Mouse (Mus musculus) neural tube, embryonic 12.5 days (tissue): ENCODE results near the gene Aadacl3. TPM values are rescaled to one million over a fixed set of nuclear protein-coding genes. Genes with fewer than 3 reads are reported as not detected.
A peak's percentile ranks its signal among the peaks of the same experiment; 100 is the strongest.

ENCODE experiments used
- ATAC-seq: fragments of 200-750 bp; cut with Nextera tagmentation; 2 replicates; pipeline ENCODE4 v1.8.0; 2017; ENCODE audit warnings: low read depth, mild to moderate bottlenecking, moderate TSS enrichment, moderate library complexity; ENCODE audit not compliant: low FRiP score
- H3K27ac ChIP-seq: fragments of 300-500 bp; sonication (generic); 2 replicates; pipeline ENCODE4 v1.5.1; 2016
- H3K27me3 ChIP-seq: fragments of 300-500 bp; sonication (generic); replicated peaks from 2 replicates; pipeline ENCODE4 v1.6.1; 2016; ENCODE audit warnings: mild to moderate bottlenecking
- H3K36me3 ChIP-seq: fragments of 300-500 bp; sonication (generic); 2 replicates; pipeline ENCODE4 v1.6.1; 2016; ENCODE audit warnings: mild to moderate bottlenecking
- H3K4me1 ChIP-seq: fragments of 300-500 bp; sonication (generic); 2 replicates; pipeline ENCODE4 v1.6.1; 2016
- H3K4me2 ChIP-seq: fragments of 300-500 bp; sonication (generic); replicated peaks from 2 replicates; pipeline ENCODE4 v1.6.1; 2016; ENCODE audit warnings: mild to moderate bottlenecking
- H3K4me3 ChIP-seq: fragments of 300-500 bp; sonication (generic); 2 replicates; pipeline ENCODE4 v1.5.1; 2016
- H3K9ac ChIP-seq: fragments of 300-500 bp; sonication (generic); 2 replicates; pipeline ENCODE4 v1.6.1; 2016; ENCODE audit warnings: mild to moderate bottlenecking
- H3K9me3 ChIP-seq: fragments of 300-500 bp; sonication (generic); 2 replicates; pipeline ENCODE4 v1.6.1; 2016; ENCODE audit warnings: mild to moderate bottlenecking
- WGBS: fragments of 180-500 bp; shearing (Covaris S2); methylation state at CpG from one replicate; pipeline ENCODE4 v1.1.7; 2016; 5-methylcytosine and 5-hydroxymethylcytosine counted together
- polyA plus RNA-seq: library from polyadenylated mRNA; unstranded; fragments of >200 nt; fragmentation: Nextera tagmentation; extraction: Ambion mirVana; gene quantifications from 2 replicates; pipeline ENCODE4 v1.2.1, GENCODE M21; 2016

Gene Aadacl3
- polyA plus RNA-seq, 1 experiment from 2014 or later = not detected

DNA sequence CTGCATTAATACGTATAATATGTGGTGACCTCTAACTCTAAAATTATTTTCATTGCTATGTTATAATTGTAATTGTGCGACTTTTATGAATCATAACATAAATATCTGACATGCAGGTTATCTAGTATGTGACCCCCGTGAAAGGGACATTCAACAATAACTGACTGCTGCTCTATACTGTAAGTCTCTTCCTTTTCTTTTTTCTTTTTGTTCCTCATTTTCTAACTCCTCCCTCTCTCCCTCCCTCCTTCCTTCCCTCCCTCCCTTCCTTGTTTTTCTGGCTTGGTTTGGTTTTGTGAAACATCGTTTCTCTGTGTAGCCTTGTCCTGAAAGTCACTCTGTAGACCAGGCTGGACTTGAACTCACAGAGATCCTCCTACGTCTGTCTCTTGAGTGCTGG, 39.0 kb downstream of the Aadacl3 start:
- H3K9ac ChIP-seq = no peak overlapping the region
- 79% methylated on average over 5 of the region's 5 CpGs for WGBS
- H3K4me3 ChIP-seq = no peak overlapping the region
- no peak for ATAC-seq
- H3K36me3 ChIP-seq = no peaks in the 10 kb centered on the region
- no peaks in the 10 kb centered on the region for H3K27me3 ChIP-seq
- H3K9me3 ChIP-seq = 0 out of 2 replicates have a peak, but pooled peaks cover 2% of the 10 kb centered on the region
- no peak overlapping the region for H3K4me2 ChIP-seq
- H3K4me1 ChIP-seq = no peaks in the 10 kb centered on the region
- H3K27ac ChIP-seq = no peak overlapping the region

DNA sequence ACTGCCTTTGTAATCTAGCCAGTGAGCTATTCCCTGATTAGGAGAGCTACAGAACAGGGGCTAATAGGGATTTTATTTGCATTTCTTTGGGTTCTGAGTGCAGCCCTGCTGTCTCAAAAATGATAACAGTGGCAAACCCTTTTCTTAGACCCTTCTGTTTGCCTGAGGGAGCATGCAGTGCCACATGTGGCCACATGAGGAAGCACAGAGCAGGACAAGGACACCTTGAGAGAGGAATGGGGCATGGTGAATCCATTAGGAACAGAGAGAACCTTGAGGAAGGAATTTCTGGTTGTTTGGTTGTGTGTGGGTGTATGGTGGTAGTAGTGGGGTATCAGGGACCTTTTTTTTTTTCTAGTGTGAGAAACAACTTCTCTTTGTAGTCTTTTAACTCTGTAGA, 42.9 kb downstream of the Aadacl3 start:
- no peak overlapping the region for H3K27ac ChIP-seq
- ATAC-seq = no peak
- no peaks in the 10 kb centered on the region for H3K27me3 ChIP-seq
- H3K4me2 ChIP-seq = no peak overlapping the region
- peaks cover 6% of the 10 kb centered on the region; the same call in 1 of the 2 replicates for H3K9me3 ChIP-seq
- H3K9ac ChIP-seq = no peak overlapping the region
- H3K36me3 ChIP-seq = no peaks in the 10 kb centered on the region
- no peaks in the 10 kb centered on the region for H3K4me1 ChIP-seq
- no peak overlapping the region for H3K4me3 ChIP-seq

DNA sequence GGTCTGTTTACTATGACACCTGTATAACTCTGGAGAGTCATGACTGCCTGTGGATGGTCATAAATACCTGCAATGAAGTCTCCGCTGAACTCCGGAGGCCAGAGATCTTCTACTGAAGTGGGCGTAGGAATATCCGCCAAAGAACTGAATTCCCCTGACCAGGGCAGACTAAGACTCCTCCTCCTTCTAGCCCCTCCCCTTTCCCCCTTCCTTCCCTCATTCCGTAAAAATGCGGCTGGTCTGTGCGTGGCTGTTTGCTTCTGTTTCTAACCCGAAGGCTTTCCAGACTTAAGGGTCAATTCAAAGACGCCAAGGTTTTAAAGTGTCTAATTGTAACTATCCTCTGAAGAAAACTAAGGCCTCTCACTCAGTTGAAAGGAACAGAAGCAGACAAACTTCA, 55.3 kb downstream of the Aadacl3 start, which contains the start of gene Pramef12:
Pramef12 (minus strand) TSS at position 175 of the 400 bp plus-strand sequence.
- Histone ChIP-seq H3K27me3 (no peaks in the 10 kb centered on the region), H3K9me3 (peaks cover 8% of the 10 kb centered on the region; the same call in 1 of the 2 replicates), H3K36me3 (no peaks in the 10 kb centered on the region), H3K4me3 (no peak within 1 kb of the TSS), H3K4me1 (no peaks in the 10 kb centered on the region), H3K4me2 (no peak within 1 kb of the TSS), H3K27ac (no peak within 1 kb of the TSS), H3K9ac (no peak within 1 kb of the TSS)
- ATAC-seq = no peak
- 81% methylated on average over 9 of the region's 9 CpGs for WGBS

DNA sequence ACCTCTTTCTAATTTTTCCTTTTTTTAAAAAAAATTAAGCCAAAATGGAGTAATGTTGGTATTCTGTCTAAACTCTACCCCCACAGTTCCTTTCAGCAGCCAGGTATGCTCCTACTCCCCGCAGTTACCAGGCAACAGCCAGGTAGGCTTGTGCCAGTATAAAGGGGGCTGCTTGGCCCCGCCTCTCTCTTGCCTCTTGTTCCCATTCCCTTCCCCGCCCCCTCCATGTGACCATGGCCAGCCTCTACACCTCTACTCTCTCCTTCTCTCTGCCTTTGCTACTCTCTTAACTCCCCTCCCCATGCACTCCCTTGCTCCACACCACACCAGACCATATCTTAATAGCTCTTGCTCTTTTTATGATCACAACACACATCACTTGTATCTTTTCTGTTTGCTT, 57.3 kb downstream of the Aadacl3 start:
- ATAC-seq = no peak
- H3K9me3 ChIP-seq = peaks cover 6% of the 10 kb centered on the region; the same call in 1 of the 2 replicates
- H3K36me3 ChIP-seq = no peaks in the 10 kb centered on the region
- no peak overlapping the region for H3K4me3 ChIP-seq
- WGBS = 53% methylated on average over 3 of the region's 3 CpGs
- H3K4me1 ChIP-seq = no peaks in the 10 kb centered on the region
- H3K4me2 ChIP-seq = no peak overlapping the region
- H3K27me3 ChIP-seq = no peaks in the 10 kb centered on the region
- no peak overlapping the region for H3K27ac ChIP-seq
- H3K9ac ChIP-seq = no peak overlapping the region

DNA sequence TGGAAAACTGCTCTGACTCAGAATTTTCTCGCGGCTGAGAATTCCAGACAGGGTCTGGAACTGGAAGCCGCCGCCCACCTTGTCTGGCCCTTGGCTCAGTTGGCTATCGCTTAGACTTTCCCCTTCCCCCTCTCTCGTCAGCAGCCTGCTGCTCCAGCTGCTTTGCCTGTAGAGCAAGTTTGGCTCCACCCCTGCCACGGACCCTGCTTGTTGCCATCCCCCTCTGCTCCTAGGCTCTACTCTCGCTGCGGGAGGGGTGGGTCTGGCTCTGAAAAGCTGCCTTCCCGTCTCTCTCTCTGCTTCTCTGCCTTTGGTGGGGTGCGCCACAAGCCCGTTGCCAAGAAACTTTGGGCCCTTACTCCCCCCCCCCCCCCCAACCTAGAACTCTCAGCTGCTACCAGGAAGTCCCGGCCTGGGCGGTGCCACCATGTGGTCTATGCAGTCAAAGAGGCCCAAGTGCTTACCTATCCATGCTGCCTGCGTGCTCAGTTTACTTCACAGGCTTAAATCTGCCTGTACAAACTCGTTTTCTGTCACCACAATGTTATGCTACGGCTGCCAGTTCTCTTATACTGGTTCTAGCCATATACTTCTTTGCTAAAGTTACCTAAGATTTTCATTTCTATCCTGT, 59.0 kb downstream of the Aadacl3 start:
- 0 out of 2 replicates have a peak overlapping the region, but pooled peaks have one; percentile 7 for H3K4me3 ChIP-seq
- WGBS = 10% methylated on average over 17 of the region's 17 CpGs

More for the DNA sequence above, 59.0 kb downstream of the Aadacl3 start:
- Histone ChIP-seq H3K4me2 (peak overlapping the region; percentile 51), H3K27me3 (no peaks in the 10 kb centered on the region), H3K9ac (no peak overlapping the region), H3K4me1 (no peaks in the 10 kb centered on the region), H3K27ac (no peak overlapping the region), H3K36me3 (no peaks in the 10 kb centered on the region), H3K9me3 (peaks cover 5% of the 10 kb centered on the region; the same call in 1 of the 2 replicates)
- 0 out of 2 replicates have a peak, but pooled peaks have one; percentile 37 for ATAC-seq

Other genes with a start within 250 kb of the Aadacl3 start
- gene Pramel5, start 183.3 kb downstream of the Aadacl3 start, polyA plus RNA-seq = not detected in 2 replicates
- not detected in 2 replicates for gene Gm13128, start 133.5 kb downstream of the Aadacl3 start, polyA plus RNA-seq
- not detected in 2 replicates for gene Gm13119, start 105.8 kb downstream of the Aadacl3 start, polyA plus RNA-seq
- not detected in 2 replicates for gene Pramef20, start 85.8 kb downstream of the Aadacl3 start, polyA plus RNA-seq
- 0.08 TPM in 1 of 2 replicates, not detected in the other for gene Pramef12, start 55.3 kb downstream of the Aadacl3 start, polyA plus RNA-seq
- gene 1700012P22Rik, start 25.0 kb downstream of the Aadacl3 start, polyA plus RNA-seq = not detected in 2 replicates
- gene Gm9944, start 10.4 kb downstream of the Aadacl3 start, polyA plus RNA-seq = not detected in 2 replicates
- not detected in 2 replicates for gene 9430007A20Rik, start 56.1 kb upstream of the Aadacl3 start, polyA plus RNA-seq
- not detected in 2 replicates for gene Gm13124, start 101.4 kb upstream of the Aadacl3 start, polyA plus RNA-seq
- gene Aadacl4, start 150.0 kb upstream of the Aadacl3 start, polyA plus RNA-seq = not detected in 2 replicates
- not detected in 2 replicates for gene Gm436, start 222.6 kb upstream of the Aadacl3 start, polyA plus RNA-seq